Mouse (Mus musculus) forebrain, embryonic 16.5 days (tissue): ENCODE data around the gene Cpa5. TPM values are rescaled to one million over a fixed set of nuclear protein-coding genes. Genes with fewer than 3 reads are reported as not detected.

Experiments used
- ATAC-seq: fragments of 200-750 bp; cut with Nextera tagmentation; 2 replicates; pipeline ENCODE4 v1.8.0; 2017; ENCODE audit warnings: mild to moderate bottlenecking, moderate library complexity
- H3K27ac ChIP-seq: fragments of 300-500 bp; sonication (generic); 2 replicates; pipeline ENCODE4 v1.5.1; 2014; ENCODE audit warnings: low read length, control low read depth
- H3K27me3 ChIP-seq: fragments of 300-500 bp; sonication (generic); replicated peaks from 2 replicates; pipeline ENCODE4 v1.6.1; 2014; ENCODE audit warnings: low read length; ENCODE audit not compliant: control insufficient read depth, insufficient read depth
- H3K36me3 ChIP-seq: fragments of 300-500 bp; sonication (generic); 2 replicates; pipeline ENCODE4 v1.6.1; 2014; ENCODE audit not compliant: control insufficient read depth, insufficient read depth
- H3K4me1 ChIP-seq: fragments of 300-500 bp; sonication (generic); replicated peaks from 2 replicates; pipeline ENCODE4 v1.6.1; 2014; ENCODE audit warnings: low read length; ENCODE audit not compliant: control insufficient read depth, insufficient read depth
- H3K4me2 ChIP-seq: fragments of 300-500 bp; sonication (generic); 2 replicates; pipeline ENCODE4 v1.6.1; 2014; ENCODE audit warnings: mild to moderate bottlenecking, low read length, control low read depth
- H3K4me3 ChIP-seq: fragments of 300-500 bp; sonication (generic); replicated peaks from 2 replicates; pipeline ENCODE4 v1.5.1; 2014; ENCODE audit warnings: mild to moderate bottlenecking, low read length, control low read depth
- H3K9ac ChIP-seq: fragments of 300-500 bp; sonication (generic); replicated peaks from 2 replicates; pipeline ENCODE4 v1.6.1; 2014; ENCODE audit warnings: low read depth, low read length, control low read depth
- H3K9me3 ChIP-seq: fragments of 300-500 bp; sonication (generic); 2 replicates; pipeline ENCODE4 v1.6.1; 2016; ENCODE audit warnings: low read length; ENCODE audit not compliant: control insufficient read depth
- WGBS: fragments of 180-500 bp; shearing (Covaris S2); extraction: QIAGEN DNeasy Blood & Tissue Kit; methylation state at CpG from one replicate; pipeline ENCODE4 v1.1.7; 2014; 5-methylcytosine and 5-hydroxymethylcytosine counted together
- polyA plus RNA-seq: library from polyadenylated mRNA; unstranded; fragments of >200 nt; fragmentation: Nextera tagmentation; extraction: Ambion mirVana; gene quantifications from 2 replicates; pipeline ENCODE4 v1.2.1, GENCODE M21; 2015

Gene Cpa5
- polyA plus RNA-seq, 1 experiment from 2014 or later = not detected

- no peak for ATAC-seq
- Histone ChIP-seq H3K9me3 (no peaks in the 10 kb centered on the region), H3K4me2 (no peak overlapping the region), H3K27me3 (no peaks in the 10 kb centered on the region), H3K27ac (no peak overlapping the region), H3K9ac (no peak overlapping the region), H3K4me3 (no peak overlapping the region), H3K4me1 (peaks cover 22% of the 10 kb centered on the region), H3K36me3 (no peaks in the 10 kb centered on the region)
- 87% methylated on average over 7 of the region's 7 CpGs for WGBS
These were observed 69.6 kb downstream of the Cpa5 start for GRCm38 (mm10) chr6:30680442-30680841.

Other genes with a start within 250 kb of the Cpa5 start
- gene Zc3hc1, start 220.0 kb upstream of the Cpa5 start, polyA plus RNA-seq = 72.6 and 79.0 TPM in 2 replicates
- 38.0 TPM in 2 replicates for gene Klhdc10, start 209.1 kb upstream of the Cpa5 start, polyA plus RNA-seq
- gene Tmem209, start 101.2 kb upstream of the Cpa5 start, polyA plus RNA-seq = 34.4 and 34.8 TPM in 2 replicates
- not detected in 2 replicates for gene Ssmem1, start 101.2 kb upstream of the Cpa5 start, polyA plus RNA-seq
- 2.4 and 5.1 TPM in 2 replicates for gene Cpa2, start 69.4 kb upstream of the Cpa5 start, polyA plus RNA-seq
- 1.0 and 1.6 TPM in 2 replicates for gene Cpa4, start 42.6 kb upstream of the Cpa5 start, polyA plus RNA-seq
- gene Cpa1, start 28.2 kb downstream of the Cpa5 start, polyA plus RNA-seq = 0.56 and 0.66 TPM in 2 replicates
- gene Cep41, start 82.7 kb downstream of the Cpa5 start, polyA plus RNA-seq = 15.2 and 15.3 TPM in 2 replicates
- 283 and 328 TPM in 2 replicates for gene Mest, start 112.5 kb downstream of the Cpa5 start, polyA plus RNA-seq